Mouse (Mus musculus) heart, embryonic 16.5 days (tissue): ENCODE results near the gene Icam4. TPM values are rescaled to one million over a fixed set of nuclear protein-coding genes. Genes with fewer than 3 reads are reported as not detected.
A peak's percentile ranks its signal among the peaks of the same experiment; 100 is the strongest.
"Not testable (repeated sequence)": the region's sequence is repeated elsewhere in the genome, so short reads cannot be mapped to it uniquely, and the experiment has no call there.

Source experiments
- ATAC-seq: fragments of 200-750 bp; cut with Nextera tagmentation; replicated peaks from 2 replicates; pipeline ENCODE4 v1.8.0; 2017; ENCODE audit warnings: moderate number of reproducible peaks; ENCODE audit not compliant: insufficient read depth, low FRiP score; ENCODE audit errors: extremely low read depth
- H3K27ac ChIP-seq: fragments of 300-500 bp; sonication (generic); 2 replicates; pipeline ENCODE4 v1.5.1; 2014; ENCODE audit warnings: mild to moderate bottlenecking, low read length, control low read depth, moderate library complexity
- H3K27me3 ChIP-seq: fragments of 300-500 bp; sonication (generic); 2 replicates; pipeline ENCODE4 v1.6.1; 2014; ENCODE audit warnings: low read length, mixed read lengths; ENCODE audit not compliant: control insufficient read depth, insufficient read depth
- H3K36me3 ChIP-seq: fragments of 300-500 bp; sonication (generic); 2 replicates; pipeline ENCODE4 v1.6.1; 2014; ENCODE audit not compliant: control insufficient read depth, insufficient read depth
- H3K4me1 ChIP-seq: fragments of 300-500 bp; sonication (generic); 2 replicates; pipeline ENCODE4 v1.6.1; 2014; ENCODE audit warnings: low read length, mixed read lengths; ENCODE audit not compliant: control insufficient read depth, insufficient read depth
- H3K4me2 ChIP-seq: fragments of 300-500 bp; sonication (generic); 2 replicates; pipeline ENCODE4 v1.6.1; 2014; ENCODE audit warnings: low read depth, mild to moderate bottlenecking, control low read depth, low read length
- H3K4me3 ChIP-seq: fragments of 300-500 bp; sonication (generic); 2 replicates; pipeline ENCODE4 v1.5.1; 2014; ENCODE audit warnings: mild to moderate bottlenecking, control low read depth, low read length
- H3K9ac ChIP-seq: fragments of 300-500 bp; sonication (generic); 2 replicates; pipeline ENCODE4 v1.6.1; 2014; ENCODE audit warnings: low read length, control low read depth
- H3K9me3 ChIP-seq: fragments of 300-500 bp; sonication (generic); replicated peaks from 2 replicates; pipeline ENCODE4 v1.6.1; 2016; ENCODE audit warnings: low read length; ENCODE audit not compliant: control insufficient read depth
- WGBS: fragments of 180-500 bp; shearing (Covaris S2); extraction: QIAGEN DNeasy Blood & Tissue Kit; methylation state at CpG from one replicate; pipeline ENCODE4 v1.1.7; 2014; 5-methylcytosine and 5-hydroxymethylcytosine counted together
- polyA plus RNA-seq: library from polyadenylated mRNA; unstranded; fragments of >200 nt; fragmentation: Nextera tagmentation; extraction: Ambion mirVana; gene quantifications from 2 replicates; pipeline ENCODE4 v1.2.1, GENCODE M21; 2015

The Icam4 gene
- polyA plus RNA-seq, 1 experiment from 2014 or later = 2.0 TPM

DNA sequence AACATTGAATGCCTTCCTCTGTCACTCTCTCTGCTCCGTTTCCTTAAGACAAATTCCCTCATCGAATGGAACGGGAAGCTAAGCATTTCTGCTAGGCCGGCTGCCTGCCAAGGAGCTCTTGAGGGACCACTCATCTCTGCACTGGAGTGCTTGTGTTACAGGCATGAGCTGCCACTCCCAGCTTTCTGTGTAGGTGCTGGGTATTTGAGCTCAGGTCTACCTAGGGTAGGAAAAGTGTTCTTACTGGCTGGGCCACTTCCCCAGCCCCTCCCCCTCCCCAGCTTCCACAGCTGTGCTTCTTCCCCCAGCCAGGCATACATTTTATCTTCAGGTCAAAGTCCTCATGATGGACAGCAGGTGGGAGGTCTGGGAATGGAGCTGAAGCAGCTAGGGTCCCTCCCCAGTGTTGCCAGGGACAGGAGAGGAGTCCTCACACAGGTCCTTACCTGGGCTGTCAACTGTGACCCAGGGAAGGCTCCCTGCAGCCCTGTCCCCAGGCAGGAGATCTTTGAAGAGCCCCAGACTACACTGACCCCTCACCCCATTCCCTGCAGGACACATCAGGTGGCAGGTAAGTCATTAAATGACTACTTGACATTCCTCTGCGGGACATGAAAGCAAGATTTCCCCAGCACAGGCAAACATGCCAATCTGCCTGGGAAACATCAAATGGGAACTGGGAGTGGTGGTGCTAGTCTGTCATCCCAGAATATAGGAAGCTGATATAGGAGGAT lies 35.8 kb upstream of the Icam4 start:
- H3K4me2 ChIP-seq = no peak overlapping the region
- no peak overlapping the region for H3K9ac ChIP-seq
- no peaks in the 10 kb centered on the region for H3K4me1 ChIP-seq
- 51% methylated on average over 5 of the region's 5 CpGs for WGBS
- no peak for ATAC-seq
- no peaks in the 10 kb centered on the region; the same call in 1 of the 2 replicates for H3K27me3 ChIP-seq
- H3K4me3 ChIP-seq = no peak overlapping the region
- H3K9me3 ChIP-seq = no peaks in the 10 kb centered on the region
- H3K27ac ChIP-seq = no peak overlapping the region
- no peaks in the 10 kb centered on the region for H3K36me3 ChIP-seq

DNA sequence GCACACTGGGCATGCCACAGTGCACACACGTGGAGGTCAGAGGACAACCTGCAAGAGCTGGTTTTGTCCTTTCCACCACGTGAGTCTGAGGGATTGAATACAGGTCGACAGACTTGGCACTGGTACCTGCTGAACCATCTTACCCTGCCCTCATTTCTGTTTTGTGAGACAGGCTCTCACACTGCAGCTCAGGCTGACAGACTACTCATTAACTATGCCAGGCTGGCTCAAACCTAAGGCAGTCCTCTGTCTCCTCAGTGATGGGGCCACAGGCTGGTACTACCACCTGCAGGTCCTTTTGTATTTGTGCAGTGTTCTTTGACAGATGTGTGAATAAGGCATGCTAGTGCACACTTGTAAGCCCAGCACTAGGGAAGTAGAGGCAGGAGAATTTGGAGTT lies 34.1 kb upstream of the Icam4 start:
- WGBS = 79% methylated on average over 3 of the region's 3 CpGs
- H3K4me3 ChIP-seq = no peak overlapping the region
- no peak overlapping the region for H3K4me2 ChIP-seq
- H3K9ac ChIP-seq = no peak overlapping the region
- H3K27me3 ChIP-seq = no peaks in the 10 kb centered on the region
- H3K9me3 ChIP-seq = no peaks in the 10 kb centered on the region
- H3K36me3 ChIP-seq = no peaks in the 10 kb centered on the region
- no peak for ATAC-seq
- H3K4me1 ChIP-seq = no peaks in the 10 kb centered on the region
- H3K27ac ChIP-seq = no peak overlapping the region

DNA sequence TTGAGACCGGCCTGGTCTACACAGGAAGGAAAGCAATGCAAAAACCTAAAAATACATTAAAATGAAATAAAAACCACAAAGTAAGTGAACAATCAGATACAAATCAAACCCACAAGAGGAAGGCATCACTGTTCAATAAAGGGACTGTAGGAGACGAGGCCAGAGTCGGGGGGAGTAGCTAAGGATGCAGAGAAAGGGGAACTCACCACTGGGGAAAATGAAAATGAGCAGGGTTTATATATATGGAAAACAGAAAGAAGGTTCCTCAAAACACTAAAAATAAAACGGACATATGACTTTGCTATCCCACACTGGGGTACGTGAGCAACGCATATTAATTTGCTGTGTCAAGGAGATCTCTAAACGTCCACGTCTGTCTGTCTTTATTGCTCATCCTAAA lies 32.1 kb upstream of the Icam4 start:
- H3K27ac ChIP-seq = no peak overlapping the region
- 79% methylated on average over 8 of the region's 8 CpGs for WGBS
- H3K4me2 ChIP-seq = no peak overlapping the region
- no peak for ATAC-seq
- no peaks in the 10 kb centered on the region for H3K36me3 ChIP-seq
- no peaks in the 10 kb centered on the region for H3K9me3 ChIP-seq
- H3K4me3 ChIP-seq = no peak overlapping the region
- H3K4me1 ChIP-seq = 0 out of 2 replicates have a peak, but pooled peaks cover 2% of the 10 kb centered on the region
- H3K9ac ChIP-seq = no peak overlapping the region
- H3K27me3 ChIP-seq = no peaks in the 10 kb centered on the region

DNA sequence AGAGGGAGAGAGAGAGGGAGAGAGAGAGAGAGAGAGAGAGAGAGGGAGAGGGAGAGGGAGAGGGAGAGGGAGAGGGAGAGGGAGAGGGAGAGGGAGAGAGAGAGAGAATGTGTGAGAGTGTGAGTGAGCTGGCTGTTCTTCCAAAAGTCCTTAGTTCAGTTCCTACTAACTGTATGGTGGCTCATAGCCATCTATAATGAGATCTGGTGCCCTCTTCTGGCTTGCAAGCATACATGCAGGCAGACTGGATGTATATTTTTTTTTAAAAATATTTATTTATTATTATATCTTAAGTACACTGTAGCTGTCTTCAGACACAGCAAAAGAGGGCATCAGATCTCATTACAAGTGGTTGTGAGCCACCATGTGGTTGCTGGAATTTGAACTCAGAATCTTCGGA lies 30.8 kb upstream of the Icam4 start:
- not testable (repeated sequence) for H3K9ac ChIP-seq, ATAC-seq, H3K27me3 ChIP-seq, H3K4me2 ChIP-seq, H3K4me3 ChIP-seq, H3K4me1 ChIP-seq, H3K27ac ChIP-seq, H3K36me3 ChIP-seq, H3K9me3 ChIP-seq
- WGBS = 71% methylated on average over 1 of the region's 1 CpGs

DNA sequence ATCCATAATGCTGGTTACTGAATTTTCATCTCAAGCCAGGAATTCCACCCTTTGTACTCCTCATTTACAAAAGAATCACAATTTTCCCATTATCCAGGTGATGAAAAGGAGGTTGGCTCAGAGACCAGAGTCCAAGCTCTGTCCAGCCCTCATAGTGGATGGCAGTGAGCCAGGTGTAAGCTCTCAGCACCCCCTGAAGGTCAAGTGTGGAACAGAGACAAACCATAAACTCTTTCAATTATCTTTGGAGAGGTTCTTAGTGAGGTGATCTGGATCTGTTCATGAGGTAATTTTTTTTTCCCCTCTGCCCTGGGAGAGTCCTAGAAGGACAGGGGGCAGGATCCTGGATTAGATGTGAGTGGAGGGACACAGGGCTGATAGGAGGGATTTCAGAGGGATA lies 28.4 kb upstream of the Icam4 start:
- Histone ChIP-seq H3K4me3 (no peak overlapping the region), H3K4me1 (peaks cover 5% of the 10 kb centered on the region; the same call in 1 of the 2 replicates), H3K27ac (no peak overlapping the region), H3K27me3 (no peaks in the 10 kb centered on the region), H3K9me3 (no peaks in the 10 kb centered on the region), H3K9ac (no peak overlapping the region), H3K4me2 (no peak overlapping the region), H3K36me3 (peaks cover 8% of the 10 kb centered on the region)
- no peak for ATAC-seq

DNA sequence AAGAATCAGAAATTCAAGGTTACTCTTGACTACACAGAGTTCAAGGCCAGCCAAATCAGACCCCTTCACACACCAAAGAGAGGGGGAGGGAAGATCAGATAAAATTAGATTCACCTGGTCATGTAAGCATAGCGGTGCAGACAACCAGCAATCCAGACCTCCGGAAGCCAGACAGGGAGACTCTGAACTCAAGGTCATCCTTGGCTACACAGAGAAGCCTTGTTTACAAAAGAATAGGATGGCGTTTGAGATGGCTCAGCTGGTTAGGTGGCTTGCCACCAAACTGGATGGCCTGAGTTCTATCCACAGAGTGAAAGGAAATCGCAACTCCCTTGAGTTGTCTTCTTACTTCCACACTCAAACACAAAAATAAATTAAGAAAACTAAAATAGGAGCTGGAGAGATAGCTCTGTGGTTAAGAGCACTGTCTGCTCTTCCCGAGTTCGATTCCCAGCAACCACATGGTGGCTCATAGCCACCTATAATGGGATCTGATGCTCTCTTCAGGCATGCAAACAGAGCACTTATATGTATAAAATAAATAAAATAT lies 27.4 kb upstream of the Icam4 start:
- H3K27ac ChIP-seq = no peak overlapping the region
- H3K4me2 ChIP-seq = no peak overlapping the region
- no peak overlapping the region for H3K9ac ChIP-seq
- H3K4me1 ChIP-seq = peaks cover 5% of the 10 kb centered on the region; the same call in 1 of the 2 replicates
- H3K9me3 ChIP-seq = no peaks in the 10 kb centered on the region
- no peak for ATAC-seq
- no peak overlapping the region for H3K4me3 ChIP-seq
- no peaks in the 10 kb centered on the region for H3K27me3 ChIP-seq
- 63% methylated on average over 6 of the region's 6 CpGs for WGBS
- peaks cover 15% of the 10 kb centered on the region for H3K36me3 ChIP-seq

DNA sequence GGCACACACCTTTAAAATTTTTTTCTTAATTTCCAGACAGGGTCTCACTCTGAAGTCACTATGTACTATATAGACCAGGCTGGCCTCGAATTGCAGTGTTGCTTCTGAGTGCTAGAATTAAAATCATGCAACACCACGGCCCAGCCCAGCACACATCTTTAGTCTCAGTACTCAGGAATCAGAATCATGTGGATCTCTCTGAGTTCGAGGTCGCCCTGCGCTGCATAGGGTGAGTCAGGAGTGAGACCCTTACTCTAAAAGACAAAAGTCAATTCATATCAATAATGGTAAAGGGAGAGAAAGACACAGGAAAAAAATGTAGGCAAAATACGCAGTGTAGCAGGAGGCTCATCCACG lies 26.9 kb upstream of the Icam4 start:
- 12% methylated on average over 7 of the region's 7 CpGs for WGBS
- Histone ChIP-seq H3K9me3 (no peaks in the 10 kb centered on the region), H3K9ac (peak overlapping the region; percentile 87), H3K36me3 (peaks cover 19% of the 10 kb centered on the region), H3K27ac (peak overlapping the region; percentile 77; the same call in 1 of the 2 replicates), H3K4me1 (peaks cover 5% of the 10 kb centered on the region; the same call in 1 of the 2 replicates), H3K4me2 (peak overlapping the region; percentile 77), H3K4me3 (peak overlapping the region; percentile 82), H3K27me3 (no peaks in the 10 kb centered on the region)
- no peak for ATAC-seq

DNA sequence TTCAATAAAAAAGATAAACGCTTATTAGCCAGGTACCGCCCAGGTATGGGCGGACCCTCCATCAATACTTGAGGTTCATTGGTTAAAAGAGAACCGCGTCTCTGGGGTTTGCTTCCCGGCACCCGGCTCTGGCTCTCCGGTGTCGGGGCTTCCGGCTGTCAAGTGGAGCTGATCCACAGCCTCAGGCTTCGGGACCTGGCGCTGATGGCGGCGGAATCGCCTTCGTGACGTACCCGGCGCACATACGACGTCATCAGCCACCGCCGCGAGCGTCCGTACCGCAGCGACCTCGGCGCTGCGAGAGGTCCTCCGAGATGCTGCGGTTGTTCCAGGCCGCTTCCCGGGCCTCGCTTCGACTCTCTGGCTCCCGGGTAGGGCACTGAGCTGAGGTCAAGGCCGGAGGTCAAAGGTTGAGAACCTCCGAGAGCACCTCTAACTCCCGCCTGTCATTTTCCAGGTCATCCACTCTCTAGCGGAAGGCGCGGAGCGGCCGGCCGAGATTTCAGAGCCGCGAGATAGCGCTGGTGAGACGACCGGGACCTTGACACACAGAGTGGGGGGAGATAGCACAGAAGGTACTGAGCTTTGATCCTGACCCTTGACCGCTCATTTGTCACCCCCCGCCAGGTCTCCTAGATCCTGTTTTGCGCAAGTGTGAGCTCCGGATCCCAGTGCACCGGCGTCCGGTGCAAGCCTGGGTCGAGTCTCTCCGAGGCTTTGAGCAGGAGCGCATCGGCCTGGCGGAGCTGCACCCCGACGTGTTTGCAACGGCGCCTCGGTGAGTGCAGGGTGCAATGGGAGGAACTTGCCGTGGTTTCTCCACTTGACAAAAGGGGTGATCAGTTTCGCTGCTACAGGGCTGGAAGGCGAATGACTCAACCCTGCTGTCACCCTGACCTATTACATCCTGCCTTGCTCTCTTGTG lies 26.3 kb upstream of the Icam4 start, which contains the start of gene Mrpl4:
Gene Mrpl4, plus strand, starts transcription at position 112 of the 925 bp plus-strand sequence.
- WGBS = under 1% methylated on average over 72 of the region's 72 CpGs
- Histone ChIP-seq H3K9ac (peak within 1 kb of the TSS; percentile 87), H3K4me1 (peaks cover 5% of the 10 kb centered on the region; the same call in 1 of the 2 replicates), H3K9me3 (no peaks in the 10 kb centered on the region), H3K27ac (peak within 1 kb of the TSS; percentile 77), H3K27me3 (no peaks in the 10 kb centered on the region), H3K36me3 (peaks cover 22% of the 10 kb centered on the region), H3K4me3 (peak within 1 kb of the TSS; percentile 82), H3K4me2 (peak within 1 kb of the TSS; percentile 77)
- peak; percentile 79 for ATAC-seq
